Comparison of ENCODE assay signal across 20 mouse cellular contexts in the genomic region with DNA sequence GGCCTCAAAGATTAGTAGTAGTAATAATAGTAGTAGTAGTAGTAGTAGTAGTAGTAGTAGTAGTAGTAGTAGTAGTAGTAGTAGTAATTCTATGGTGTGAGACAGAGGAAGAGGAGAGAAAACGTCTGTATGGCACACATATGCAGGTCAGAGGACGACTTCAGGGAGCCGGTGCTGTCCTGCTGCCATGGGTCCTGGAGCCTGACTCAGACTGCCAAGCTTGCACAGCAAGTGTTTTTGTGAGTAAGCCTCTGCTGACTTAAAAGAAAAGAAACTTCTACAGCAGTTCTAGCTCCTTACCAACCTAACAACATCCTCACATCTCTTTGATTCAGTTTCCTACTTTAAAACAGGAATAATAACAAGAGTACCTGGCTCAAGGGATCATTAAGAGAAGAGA.
DNase-seq lines count a peak whose midpoint lies in the region; TF ChIP-seq lines count a peak whose summit lies in the region.
"Had no signal": no experiment of that assay in that cellular context is flagged by ENCODE, and none has a peak within 500 bp of the region (broad histone marks: within the 10 kb centered on the region; RNA-seq: fewer than 3 reads in every experiment).

No protein-coding gene starts in this region.

- H3K4me1 ChIP-seq in embryonic fibroblast, embryonic 13.5 days (ENCODE audit: control insufficient read depth, insufficient read depth, low read length): peaks cover 39% of the 10 kb centered on the region
- H3K4me1 ChIP-seq: forebrain, embryonic 13.5 days; hindbrain, embryonic 15.5 days had no signal

- no peak overlapping the region for H3K4me3 ChIP-seq in embryonic fibroblast, embryonic 13.5 days (ENCODE audit: insufficient read depth, low read length)
- H3K4me3 ChIP-seq: forebrain, embryonic 10.5 days; forebrain, embryonic 13.5 days; hindbrain, embryonic 12.5 days; hindbrain, embryonic 15.5 days had no signal

- H3K27ac ChIP-seq in embryonic fibroblast, embryonic 13.5 days (ENCODE audit: insufficient read depth, low read length): peak overlapping the region; percentile 86
- H3K27ac ChIP-seq: forebrain, embryonic 10.5 days; forebrain, embryonic 13.5 days; hindbrain, embryonic 15.5 days had no signal

- TF ChIP-seq POLR2A in embryonic fibroblast, embryonic 13.5 days (IDR thresholded peaks at IDR 0.05; ENCODE audit: low read depth, low read length): no peak

- no peak for TF ChIP-seq CTCF in embryonic fibroblast, embryonic 13.5 days (IDR thresholded peaks at IDR 0.05; ENCODE audit: borderline replicate concordance, insufficient read depth, low read length)

- DNase-seq in 3T3-L1 (ENCODE audit: low read depth, low spot score): peak; percentile 68
- peak; percentile 70 for DNase-seq in NIH3T3 (ENCODE audit: low read depth)
- no peak for DNase-seq in cerebellum, adult 9-11 months
- DNase-seq in gastrocnemius, postnatal 4 days (ENCODE audit: low spot score in 2 of 2): no peak
- no peak for DNase-seq in thymus, postnatal 36 days
- DNase-seq: adrenal gland, postnatal 10 days; adrenal gland, postnatal 36 days; B cell, adult 2 months; cerebellum, adult 18-20 months; cerebellum, adult 9-10 months; cerebellum, postnatal 25 days; embryo, embryonic 11 days; gastrocnemius, postnatal 10 days; gastrocnemius, postnatal 36 days; heart, adult 11 months had no signal

Comparison
In these comparisons a context has a peak if more than half of its experiments do, and no peak if none do; other contexts are left out.
1. DNase-seq: peak in 3T3-L1 (single experiment) and NIH3T3 (single experiment); none in cerebellum, adult 9-11 months (single experiment), gastrocnemius, postnatal 4 days (0 of 2) and thymus, postnatal 36 days (0 of 2).